Mouse (Mus musculus) left cerebral cortex, adult 9 months (tissue): Measurements from ENCODE around the gene Spop.
A peak's percentile ranks its signal among the peaks of the same experiment; 100 is the strongest.

Source experiments
- DNase-seq, 2 experiments: peaks; one replicate each; pipeline ENCODE4 v3.0.0; 2022; ENCODE audit warnings: low spot score in 2 of 2

Gene Spop

DNA sequence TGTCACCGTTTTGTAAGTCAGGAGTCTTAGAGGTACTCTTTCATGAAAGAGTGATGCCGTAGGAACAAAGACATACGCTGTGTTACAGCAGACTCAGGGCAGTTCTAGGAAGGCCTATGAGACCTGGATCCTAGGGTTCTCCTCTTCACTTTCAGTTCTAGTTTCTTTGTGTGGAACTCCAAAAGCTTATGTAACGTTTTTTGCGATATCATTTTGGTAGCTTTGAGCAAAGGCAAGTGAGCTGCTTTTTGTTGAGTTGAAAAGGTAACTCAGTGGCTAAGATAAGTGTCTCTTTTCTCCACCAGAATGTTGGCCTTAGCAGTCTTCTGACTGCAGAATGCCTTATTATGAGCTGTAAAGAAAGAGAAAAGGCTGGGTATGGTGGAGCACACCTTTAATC is 3.5 kb downstream of the Spop start:
- DNase-seq: no peak

- no peak for DNase-seq
These were observed 7.1 kb downstream of the Spop start for GRCm38 (mm10) chr11:95420880-95421435.

DNA sequence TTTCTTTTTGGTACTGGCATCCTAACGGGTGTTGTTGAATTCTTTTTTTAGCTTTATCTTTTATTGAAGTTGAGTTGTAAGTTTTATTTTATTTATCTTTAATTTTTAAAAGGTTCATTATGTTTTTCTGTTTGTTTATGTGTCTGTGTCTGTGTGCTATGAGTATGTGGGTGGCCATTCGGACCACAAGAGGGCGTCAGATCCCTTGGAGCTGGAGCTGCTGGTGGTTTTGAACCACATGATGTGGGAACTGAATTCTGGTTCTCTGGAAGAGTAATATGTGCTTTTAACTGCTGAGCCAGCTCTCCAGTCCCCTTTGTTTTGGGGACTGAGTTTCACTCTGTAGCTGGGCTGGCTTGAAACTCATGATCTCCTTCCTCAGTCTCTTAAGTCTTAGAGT is 9.6 kb downstream of the Spop start:
- DNase-seq: no peak

GRCm38 (mm10) chr11:95431344-95431743 is 17.5 kb downstream of the Spop start:
- no peak for DNase-seq

DNA sequence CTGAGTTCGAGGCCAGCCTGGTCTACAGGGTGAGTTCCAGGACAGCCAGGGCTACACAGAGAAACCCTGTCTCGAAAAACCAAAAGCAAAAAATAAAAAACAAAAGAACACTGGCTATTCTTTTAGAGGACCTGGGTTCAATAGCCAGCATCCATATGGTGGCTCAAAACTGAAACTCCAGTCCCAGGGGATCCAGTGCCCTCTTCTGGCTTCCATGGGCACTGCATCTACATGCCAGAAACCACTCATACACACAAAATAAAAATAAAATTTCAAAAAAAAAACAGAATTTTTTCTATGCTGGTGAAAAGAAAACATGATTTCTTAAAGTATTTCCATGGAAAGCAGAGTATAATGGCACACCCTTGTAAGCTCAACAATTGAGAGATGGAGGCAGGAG is 18.3 kb downstream of the Spop start:
- no peak for DNase-seq

GRCm38 (mm10) chr11:95445371-95445770 is 31.5 kb downstream of the Spop start:
- DNase-seq: no peak

DNA sequence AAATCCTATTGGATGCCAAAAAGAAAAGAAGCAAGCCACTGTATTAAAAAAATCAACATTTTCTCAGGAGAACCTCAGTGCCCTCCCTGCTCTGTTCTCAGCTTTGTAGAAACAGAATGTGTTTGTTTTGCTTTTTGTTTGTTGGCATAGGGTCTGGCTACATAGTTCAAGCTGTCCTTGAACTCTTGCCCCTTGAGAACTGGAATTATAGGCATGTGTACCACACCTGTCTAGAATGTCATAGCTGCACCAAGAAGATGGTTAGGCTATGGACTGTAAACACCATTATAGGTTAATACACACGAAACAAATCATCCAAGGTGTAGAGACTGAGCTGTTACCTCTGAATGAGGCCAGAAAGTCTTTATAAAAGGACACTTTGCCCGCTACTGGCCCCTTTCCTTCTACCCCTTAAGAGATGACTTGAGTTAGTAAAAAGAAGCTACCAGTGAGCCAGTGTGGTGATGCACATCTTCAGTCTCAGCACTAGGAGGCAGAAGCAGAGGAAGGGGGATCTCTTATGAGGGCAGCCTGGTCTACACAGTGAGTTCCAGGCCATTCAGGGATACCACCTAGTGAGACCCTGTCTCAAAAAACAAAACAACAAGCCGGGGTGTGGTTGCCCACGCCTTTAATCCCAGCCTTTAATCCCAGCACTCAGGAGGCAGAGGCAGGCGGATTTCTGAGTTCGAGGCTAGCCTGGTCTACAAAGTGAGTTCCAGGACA is 32.9 kb downstream of the Spop start:
- DNase-seq: no peak

- no peak for DNase-seq
These were observed 34.5 kb downstream of the Spop start for GRCm38 (mm10) chr11:95448346-95448745.

GRCm38 (mm10) chr11:95455331-95455730 is 41.5 kb downstream of the Spop start:
- DNase-seq: no peak

GRCm38 (mm10) chr11:95460872-95461271 is 47.0 kb downstream of the Spop start:
- DNase-seq: no peak

- DNase-seq: no peak
These were observed 48.3 kb downstream of the Spop start for GRCm38 (mm10) chr11:95462168-95462567.

- DNase-seq: no peak
These were observed 53.9 kb downstream of the Spop start for GRCm38 (mm10) chr11:95467731-95468130.

- no peak for DNase-seq
These were observed 59.1 kb downstream of the Spop start for GRCm38 (mm10) chr11:95472942-95473341.

GRCm38 (mm10) chr11:95473456-95473855 is 59.6 kb downstream of the Spop start:
- no peak for DNase-seq

DNA sequence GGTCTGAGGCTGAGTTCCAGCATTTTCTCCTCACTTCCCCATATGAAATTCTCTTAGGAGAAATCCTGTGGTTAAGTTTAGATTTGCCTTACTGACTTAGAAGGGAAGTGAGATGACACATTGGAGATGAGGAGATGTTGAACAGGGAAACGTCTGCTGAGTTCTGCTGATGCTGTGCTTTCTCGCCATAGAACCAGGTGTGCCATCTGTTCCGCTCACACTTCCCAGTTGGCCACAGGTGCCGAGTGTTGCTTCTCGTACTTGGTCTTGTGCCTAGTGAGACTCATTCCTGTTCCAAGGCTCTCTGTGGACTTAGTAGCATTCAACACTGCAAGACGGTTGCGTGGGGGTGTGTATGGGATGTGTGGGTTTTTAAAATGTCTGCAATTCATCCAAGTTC is 62.4 kb downstream of the Spop start:
- peak; percentile 76 to 94 for DNase-seq

DNA sequence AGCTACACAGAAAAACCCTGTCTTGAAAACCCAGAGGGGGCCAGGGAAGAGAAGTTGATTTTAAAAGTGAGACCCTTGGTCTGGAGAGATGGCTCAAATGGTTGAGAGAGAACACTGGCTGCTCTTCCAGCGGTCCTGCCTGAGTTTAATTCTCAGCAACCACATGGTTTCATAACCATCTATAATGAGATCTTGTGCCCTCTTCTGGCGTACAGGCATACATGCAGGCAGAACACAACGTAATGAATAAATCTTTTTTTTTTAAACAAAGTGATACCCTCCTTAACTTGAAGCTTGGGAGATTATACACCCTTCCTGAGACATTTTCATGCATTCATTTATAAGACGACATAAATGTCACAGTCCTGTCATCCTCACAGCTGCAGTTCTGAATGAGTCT is 65.6 kb downstream of the Spop start:
- DNase-seq: no peak

DNA sequence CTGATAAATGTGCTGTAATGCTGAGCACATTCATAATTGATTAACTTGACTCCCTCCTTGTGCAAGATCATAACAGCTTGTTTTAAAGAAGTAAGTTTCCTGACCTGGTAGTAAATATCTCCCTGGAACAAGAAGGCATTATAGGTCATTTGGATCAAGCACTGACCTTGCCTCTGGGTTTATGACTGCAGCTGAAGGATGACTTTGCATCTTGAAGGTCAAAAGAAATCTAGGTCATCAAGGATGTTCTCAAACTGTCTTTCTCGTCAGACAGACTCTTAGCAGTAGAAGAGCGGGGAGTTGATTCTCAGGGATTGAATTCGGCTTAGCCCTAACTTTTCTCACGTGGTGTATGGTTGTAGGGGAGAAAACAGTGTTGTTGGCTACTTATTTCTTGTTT is 66.8 kb downstream of the Spop start:
- DNase-seq: no peak

DNA sequence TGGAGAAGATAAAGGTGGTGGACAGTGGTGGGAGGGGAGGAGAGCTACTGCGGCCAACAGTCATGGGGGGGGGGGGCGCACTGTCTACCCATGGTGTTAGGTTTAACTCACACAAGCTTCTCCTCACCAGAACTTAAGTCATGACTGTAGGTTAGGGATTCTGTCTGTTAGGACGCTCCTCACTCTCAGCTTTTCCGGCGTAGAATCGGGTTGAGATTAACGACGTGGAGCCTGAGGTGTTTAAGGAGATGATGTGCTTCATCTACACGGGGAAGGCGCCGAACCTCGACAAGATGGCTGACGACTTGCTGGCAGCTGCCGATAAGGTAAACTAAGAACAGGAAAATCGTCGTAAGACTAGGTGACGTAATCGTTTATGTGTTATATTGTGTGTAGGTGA is 71.8 kb downstream of the Spop start:
- no peak for DNase-seq

GRCm38 (mm10) chr11:95487237-95487636 is 73.4 kb downstream of the Spop start:
- DNase-seq: no peak

- no peak for DNase-seq
These were observed 76.2 kb downstream of the Spop start for GRCm38 (mm10) chr11:95490104-95490503.

DNA sequence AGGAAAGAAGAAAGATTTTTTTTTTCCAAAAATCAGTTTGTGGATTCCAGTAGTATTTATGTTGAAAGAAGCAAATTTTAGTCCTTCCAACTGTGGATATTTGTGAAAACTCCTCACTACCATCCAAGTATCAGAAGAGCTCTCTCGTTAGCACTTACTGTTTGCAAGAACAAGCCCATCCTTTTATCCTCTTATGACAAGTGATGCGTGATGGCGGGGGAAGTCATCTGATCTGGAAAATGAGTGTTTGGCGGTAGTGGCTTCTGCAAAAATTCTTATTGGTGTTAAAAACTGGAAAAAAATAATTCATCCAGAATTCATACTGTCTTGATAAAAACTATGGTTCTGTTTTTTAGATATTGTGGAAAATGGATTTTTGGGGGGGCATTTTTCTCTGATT is 78.4 kb downstream of the Spop start:
- no peak for DNase-seq

DNA sequence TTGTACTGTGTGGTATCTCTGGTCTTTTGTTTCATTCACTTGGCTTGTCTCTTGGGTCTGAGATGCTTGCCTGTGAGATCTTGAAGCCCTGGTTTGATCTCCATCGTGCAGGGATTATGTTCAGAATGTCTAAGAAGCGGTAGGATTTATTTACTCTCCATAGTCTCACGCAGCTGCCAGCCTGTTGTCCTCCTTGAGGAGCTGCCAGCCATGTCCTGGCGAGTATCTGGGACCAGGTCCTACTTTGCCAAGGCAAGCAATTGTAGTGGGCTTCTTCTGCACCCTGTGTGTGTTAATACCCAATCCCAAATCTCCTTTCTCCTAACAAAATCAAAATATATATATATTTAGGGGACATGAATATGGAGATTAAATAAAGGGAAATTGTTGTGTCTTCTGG is 79.1 kb downstream of the Spop start:
- no peak for DNase-seq

DNA sequence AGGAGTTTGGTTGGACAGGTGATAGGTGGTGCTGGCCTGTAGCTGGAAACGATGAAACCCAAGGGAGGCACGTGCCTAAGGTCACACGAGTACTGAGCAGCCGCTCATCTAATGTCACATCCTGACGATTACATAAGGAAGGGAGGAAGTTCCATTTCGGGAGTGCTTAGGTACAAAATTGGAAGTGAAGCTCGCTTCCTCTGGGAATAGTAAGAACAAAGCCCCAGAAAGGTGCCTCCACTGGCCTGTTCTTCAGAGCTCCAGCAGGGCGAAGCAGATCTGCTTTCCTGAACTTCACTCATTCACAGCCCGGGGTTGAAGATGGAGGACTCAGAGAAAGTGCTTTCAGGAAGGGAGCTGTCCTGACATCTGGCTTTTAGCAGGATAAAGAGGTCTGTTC is 80.1 kb downstream of the Spop start:
- DNase-seq: no peak

DNA sequence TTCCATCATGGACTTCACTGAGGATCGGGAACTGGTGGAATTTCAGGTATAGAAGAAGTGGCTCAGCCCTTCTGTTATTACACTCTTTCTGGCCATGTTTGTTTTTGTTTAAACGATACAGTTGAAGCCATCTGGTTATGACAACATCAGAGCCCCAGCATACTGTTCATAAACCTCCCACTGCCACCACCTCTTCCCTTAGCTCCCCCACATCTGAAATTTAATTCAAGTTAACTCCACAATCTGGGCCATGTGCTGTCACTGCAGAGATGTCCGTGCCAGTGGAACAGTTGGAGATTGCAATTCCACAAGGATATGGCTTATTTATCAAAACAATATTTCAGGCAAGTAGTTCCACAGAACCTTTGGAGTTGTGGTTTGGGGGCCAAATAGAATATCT is 80.5 kb downstream of the Spop start:
- DNase-seq: no peak
